Mouse (Mus musculus) frontal cortex, postnatal 25 days (tissue): ENCODE data around the gene Eif4ebp2.

Experiments used
- DNase-seq, 2 experiments: peaks; one replicate each; pipeline ENCODE4 v3.0.0; 2022; ENCODE audit warnings: low spot score in 2 of 2

Gene Eif4ebp2

GRCm38 (mm10) chr10:61383021-61383714, 69.3 kb downstream of the Eif4ebp2 start, which contains the start of gene Pald1:
Gene Pald1 (minus strand): TSS chr10:61383530.
- DNase-seq, result peak; percentile 35 to 37

- DNase-seq, result no peak
These were observed 70.2 kb downstream of the Eif4ebp2 start for GRCm38 (mm10) chr10:61382281-61382731.

- no peak for DNase-seq
These were observed 70.6 kb downstream of the Eif4ebp2 start for GRCm38 (mm10) chr10:61381823-61382222.

GRCm38 (mm10) chr10:61380186-61380585, 72.3 kb downstream of the Eif4ebp2 start:
- DNase-seq, result no peak

- no peak for DNase-seq
These were observed 73.0 kb downstream of the Eif4ebp2 start for GRCm38 (mm10) chr10:61379340-61380040.

GRCm38 (mm10) chr10:61378698-61379097, 73.8 kb downstream of the Eif4ebp2 start:
- no peak for DNase-seq
